Mouse (Mus musculus): ENCODE data around the gene AI481877. TPM values are rescaled to one million over a fixed set of nuclear protein-coding genes. Genes with fewer than 3 reads are reported as not detected.

AI481877 gene
- polyA plus RNA-seq, 1 experiment from 2014 or later, result not detected

DNA sequence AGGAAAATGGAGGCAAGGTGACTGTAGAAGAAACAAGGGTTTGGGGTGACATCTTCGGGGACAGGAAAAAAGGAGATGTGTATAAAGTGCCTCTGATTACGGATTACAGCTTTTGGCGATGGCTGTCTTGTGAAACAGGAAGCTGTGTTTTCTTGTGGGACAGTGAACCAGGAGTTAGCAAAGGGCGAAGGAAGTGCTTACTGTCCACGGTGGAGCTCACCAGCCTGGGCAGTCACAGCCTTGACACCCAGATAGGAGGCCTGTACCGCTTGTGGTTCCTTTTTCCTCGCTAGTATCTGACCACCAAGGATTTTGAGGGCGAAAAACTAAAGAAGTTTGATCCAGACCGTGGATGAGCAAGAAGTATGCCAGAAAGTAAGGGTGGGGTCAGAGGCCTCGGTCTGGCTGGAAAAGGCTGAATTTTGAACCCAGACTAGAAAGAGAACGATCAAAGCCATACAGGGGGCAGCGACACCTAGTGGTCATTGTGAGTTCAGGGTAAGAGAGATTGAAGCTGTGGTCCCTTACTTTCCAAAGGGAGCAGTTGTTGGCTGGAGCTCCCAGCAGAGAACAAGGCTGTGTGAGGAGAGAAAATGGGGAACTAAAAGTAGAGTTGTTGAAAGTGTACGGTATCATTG, 102.2 kb downstream of the AI481877 start:
- ATAC-seq (replicated peaks; ENCODE audit: insufficient number of reproducible peaks, low FRiP score, low TSS enrichment, low read depth) (0 out of 2 replicates have a peak, but pooled peaks have one; percentile 31), DNase-seq (ENCODE audit: low spot score) (peak; percentile 86)
- Histone ChIP-seq H3K4me3 (ENCODE audit: low read depth, low read length) (no peak overlapping the region), H3K27me3 (ENCODE audit: control insufficient read depth, insufficient read depth, low read length) (no peaks in the 10 kb centered on the region), H3K36me3 (replicated peaks; ENCODE audit: control insufficient read depth, insufficient read depth, low read depth, low read length) (peaks cover 3% of the 10 kb centered on the region; the same call in 1 of the 2 replicates), H3K4me2 (ENCODE audit: low read depth, low read length) (no peak overlapping the region), H3K27ac (replicated peaks; ENCODE audit: low read depth, low read length) (no peak overlapping the region), H3K9me3 (replicated peaks; ENCODE audit: control insufficient read depth, low read length) (no peaks in the 10 kb centered on the region), H3K4me1 (ENCODE audit: control insufficient read depth, insufficient read depth, low read length) (no peaks in the 10 kb centered on the region), H3K9ac (replicated peaks; ENCODE audit: low read length) (no peak overlapping the region)
- WGBS, result 48% methylated on average over 13 of the region's 13 CpGs

DNA sequence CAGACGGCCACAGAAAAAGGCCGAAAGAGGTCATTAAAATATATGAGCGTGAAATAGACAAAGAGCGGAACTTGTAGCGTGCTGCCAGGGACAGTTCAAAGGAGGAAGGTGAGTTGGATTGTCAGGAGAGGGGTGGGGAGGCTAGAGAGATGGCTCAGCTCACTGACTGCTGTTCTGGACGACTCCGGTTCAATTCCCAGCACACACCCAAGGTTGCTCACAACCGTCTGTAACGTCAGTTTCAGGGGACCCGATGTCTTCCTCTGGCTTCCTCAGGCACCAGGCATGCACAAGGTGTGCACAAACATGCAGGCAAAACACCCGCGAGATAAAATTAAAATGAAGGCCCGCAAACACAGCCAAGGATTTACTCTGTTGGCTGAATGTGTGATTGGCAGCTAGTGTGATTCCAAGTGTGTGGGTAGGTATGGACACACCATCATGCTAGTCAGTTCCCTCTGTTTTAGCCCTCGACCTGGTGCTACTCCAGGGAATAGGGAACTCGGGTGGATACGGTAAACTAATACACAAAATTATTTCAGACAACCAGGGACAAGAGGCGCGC, 102.9 kb downstream of the AI481877 start:
- H3K4me2 ChIP-seq (ENCODE audit: low read depth, low read length), result peak overlapping the region; percentile 82
- no peaks in the 10 kb centered on the region for H3K27me3 ChIP-seq (ENCODE audit: control insufficient read depth, insufficient read depth, low read length)
- DNase-seq (ENCODE audit: low spot score) (peak; percentile 7), ATAC-seq (replicated peaks; ENCODE audit: insufficient number of reproducible peaks, low FRiP score, low TSS enrichment, low read depth) (peak; percentile 19; the same call in 1 of the 2 replicates)
- peak overlapping the region; percentile 79 for H3K4me3 ChIP-seq (ENCODE audit: low read depth, low read length)
- H3K27ac ChIP-seq (replicated peaks; ENCODE audit: low read depth, low read length), result no peak overlapping the region
- H3K9me3 ChIP-seq (replicated peaks; ENCODE audit: control insufficient read depth, low read length), result no peaks in the 10 kb centered on the region
- peak overlapping the region; percentile 90 for H3K9ac ChIP-seq (replicated peaks; ENCODE audit: low read length)
- H3K36me3 ChIP-seq (replicated peaks; ENCODE audit: control insufficient read depth, insufficient read depth, low read depth, low read length), result peaks cover 3% of the 10 kb centered on the region; the same call in 1 of the 2 replicates
- WGBS, result 60% methylated on average over 18 of the region's 18 CpGs
- H3K4me1 ChIP-seq (ENCODE audit: control insufficient read depth, insufficient read depth, low read length), result no peaks in the 10 kb centered on the region

DNA sequence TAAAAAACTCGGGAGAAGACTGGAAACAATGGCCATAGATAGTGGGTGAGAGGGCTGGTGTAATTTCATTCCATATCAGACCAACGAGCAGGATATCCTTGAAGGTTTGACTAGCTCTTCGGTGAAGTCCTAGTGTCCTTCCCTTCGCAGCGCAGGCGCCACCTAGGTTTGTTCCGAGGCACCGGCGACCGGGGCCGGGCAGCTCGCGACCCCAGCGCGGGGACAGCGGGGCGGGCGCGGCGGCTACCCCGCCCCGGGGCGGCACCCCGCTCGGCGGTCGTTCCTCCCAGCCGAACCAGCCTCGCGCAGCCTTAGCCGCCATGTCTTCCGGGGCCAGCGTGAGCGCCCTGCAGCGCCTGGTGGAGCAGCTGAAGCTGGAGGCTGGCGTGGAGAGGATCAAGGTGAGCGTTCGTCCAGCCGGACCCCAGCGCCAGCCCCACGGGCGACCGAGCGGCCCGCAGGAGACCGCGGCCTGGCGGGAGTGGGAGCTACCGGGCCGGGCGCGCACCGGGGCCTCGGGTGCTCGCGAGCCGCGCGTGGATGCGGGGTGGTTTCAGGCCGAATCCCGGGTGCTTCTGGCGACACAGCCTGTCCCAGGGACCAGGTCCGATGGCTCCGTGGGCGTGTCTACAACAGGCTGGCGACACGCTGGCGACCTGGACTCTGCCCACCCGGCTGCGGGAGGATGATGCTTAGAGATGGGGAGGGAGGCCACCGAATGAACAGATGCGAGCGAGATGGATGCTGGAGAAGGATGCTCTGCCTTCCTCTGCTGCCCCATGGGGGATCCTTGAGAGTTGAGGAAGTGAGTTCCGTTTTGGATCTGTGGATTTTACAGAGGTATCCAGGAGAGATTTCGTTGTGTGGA, 103.6 kb downstream of the AI481877 start, which contains the start of gene Gng10:
Gene Gng10 (plus strand): TSS at position 171 of the 868 bp plus-strand sequence.
- peak within 1 kb of the TSS; percentile 79 for H3K4me3 ChIP-seq (ENCODE audit: low read depth, low read length)
- ATAC-seq (replicated peaks; ENCODE audit: insufficient number of reproducible peaks, low FRiP score, low TSS enrichment, low read depth) (peak; percentile 75), DNase-seq (ENCODE audit: low spot score) (peak; percentile 69)
- 2% methylated on average over 76 of the region's 76 CpGs for WGBS
- H3K27me3 ChIP-seq (ENCODE audit: control insufficient read depth, insufficient read depth, low read length), result no peaks in the 10 kb centered on the region
- H3K4me2 ChIP-seq (ENCODE audit: low read depth, low read length), result peak within 1 kb of the TSS; percentile 82
- H3K9me3 ChIP-seq (replicated peaks; ENCODE audit: control insufficient read depth, low read length), result no peaks in the 10 kb centered on the region
- H3K36me3 ChIP-seq (replicated peaks; ENCODE audit: control insufficient read depth, insufficient read depth, low read depth, low read length), result no peaks in the 10 kb centered on the region; the same call in 1 of the 2 replicates
- H3K4me1 ChIP-seq (ENCODE audit: control insufficient read depth, insufficient read depth, low read length), result no peaks in the 10 kb centered on the region
- H3K27ac ChIP-seq (replicated peaks; ENCODE audit: low read depth, low read length), result peak within 1 kb of the TSS; percentile 35
- H3K9ac ChIP-seq (replicated peaks; ENCODE audit: low read length), result peak within 1 kb of the TSS; percentile 90

DNA sequence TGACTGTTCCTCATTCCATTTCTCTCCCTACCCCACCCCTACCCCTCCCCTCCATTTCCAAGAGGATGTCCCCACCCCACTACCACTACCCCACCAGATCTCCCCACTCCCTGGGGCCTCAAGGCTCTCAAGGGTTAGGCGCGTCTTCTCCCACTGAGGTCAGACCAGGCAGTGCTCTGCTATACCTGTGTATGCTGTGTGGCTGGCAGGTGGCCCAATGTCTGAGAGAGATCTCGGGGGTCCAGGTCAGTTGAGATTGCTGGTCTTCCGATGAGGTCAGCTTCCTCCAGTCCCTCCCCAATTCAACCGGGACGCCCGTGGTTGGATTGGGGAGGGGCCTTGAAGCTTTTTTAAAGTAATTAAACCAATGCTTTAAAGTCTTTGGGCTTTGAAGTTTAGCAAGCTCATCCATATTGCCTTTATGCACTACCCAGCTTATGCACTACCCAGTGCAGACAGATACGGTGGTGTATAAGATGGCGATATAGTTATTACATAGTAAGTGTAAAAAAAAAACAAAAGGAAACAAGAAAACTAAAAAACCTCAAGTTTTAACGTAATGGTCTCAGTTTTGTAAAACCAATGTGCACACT, 104.4 kb downstream of the AI481877 start:
- Histone ChIP-seq H3K4me1 (ENCODE audit: control insufficient read depth, insufficient read depth, low read length) (no peaks in the 10 kb centered on the region), H3K9me3 (replicated peaks; ENCODE audit: control insufficient read depth, low read length) (no peaks in the 10 kb centered on the region), H3K4me2 (ENCODE audit: low read depth, low read length) (peak overlapping the region; percentile 82; the same call in 1 of the 2 replicates), H3K9ac (replicated peaks; ENCODE audit: low read length) (peak overlapping the region; percentile 90), H3K27ac (replicated peaks; ENCODE audit: low read depth, low read length) (no peak overlapping the region), H3K36me3 (replicated peaks; ENCODE audit: control insufficient read depth, insufficient read depth, low read depth, low read length) (no peaks in the 10 kb centered on the region), H3K4me3 (ENCODE audit: low read depth, low read length) (peak overlapping the region; percentile 79), H3K27me3 (ENCODE audit: control insufficient read depth, insufficient read depth, low read length) (no peaks in the 10 kb centered on the region)
- DNase-seq (ENCODE audit: low spot score), result no peak
- no peak for ATAC-seq (replicated peaks; ENCODE audit: insufficient number of reproducible peaks, low FRiP score, low TSS enrichment, low read depth)
- 80% methylated on average over 10 of the region's 10 CpGs for WGBS

DNA sequence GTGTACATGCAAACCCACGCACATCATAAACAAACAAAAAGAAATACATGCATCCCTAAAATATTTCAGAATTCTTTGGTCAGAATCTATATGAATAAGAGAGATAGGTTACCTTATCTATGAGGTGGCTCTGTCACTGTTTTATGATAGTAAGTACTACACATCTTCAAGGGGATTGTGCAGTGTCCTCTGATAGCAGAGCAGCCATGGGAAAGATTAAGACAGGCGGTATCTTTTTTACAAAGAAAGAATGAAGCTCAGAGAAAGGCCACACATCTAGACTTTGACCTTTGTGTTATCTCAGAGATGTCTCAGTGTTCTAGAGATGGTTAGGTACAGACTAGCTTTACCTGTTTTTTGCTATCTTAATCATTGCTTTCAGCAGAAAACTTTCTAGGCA, 121.9 kb downstream of the AI481877 start:
- Histone ChIP-seq H3K4me1 (ENCODE audit: control insufficient read depth, insufficient read depth, low read length) (no peaks in the 10 kb centered on the region), H3K36me3 (replicated peaks; ENCODE audit: control insufficient read depth, insufficient read depth, low read depth, low read length) (no peaks in the 10 kb centered on the region), H3K27ac (replicated peaks; ENCODE audit: low read depth, low read length) (no peak overlapping the region), H3K4me2 (ENCODE audit: low read depth, low read length) (no peak overlapping the region), H3K27me3 (ENCODE audit: control insufficient read depth, insufficient read depth, low read length) (no peaks in the 10 kb centered on the region), H3K9me3 (replicated peaks; ENCODE audit: control insufficient read depth, low read length) (no peaks in the 10 kb centered on the region), H3K9ac (replicated peaks; ENCODE audit: low read length) (no peak overlapping the region), H3K4me3 (ENCODE audit: low read depth, low read length) (no peak overlapping the region)
- ATAC-seq (replicated peaks; ENCODE audit: insufficient number of reproducible peaks, low FRiP score, low TSS enrichment, low read depth) (no peak), DNase-seq (ENCODE audit: low spot score) (no peak)
- 89% methylated on average over 2 of the region's 2 CpGs for WGBS

DNA sequence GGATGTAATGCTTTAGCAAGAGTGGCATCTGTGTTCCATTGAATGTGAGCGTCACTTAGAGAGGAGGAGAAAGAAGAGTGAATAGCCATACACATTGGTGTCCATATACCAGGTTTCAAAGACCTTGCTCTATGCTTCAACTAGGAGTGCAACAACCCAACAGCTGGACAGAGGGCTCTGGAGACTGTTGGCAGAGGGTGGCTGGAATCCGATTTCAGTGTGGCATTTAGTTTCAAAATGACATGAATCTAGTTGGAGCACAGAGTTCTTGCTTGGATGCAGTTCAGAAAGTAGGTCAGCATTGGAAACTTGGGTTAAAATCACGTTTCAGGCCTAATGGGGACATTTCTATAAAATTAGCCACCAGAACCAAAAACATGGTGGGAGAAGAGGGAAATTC, 123.6 kb downstream of the AI481877 start:
- H3K9ac ChIP-seq (replicated peaks; ENCODE audit: low read length), result no peak overlapping the region
- no peaks in the 10 kb centered on the region for H3K4me1 ChIP-seq (ENCODE audit: control insufficient read depth, insufficient read depth, low read length)
- no peaks in the 10 kb centered on the region for H3K9me3 ChIP-seq (replicated peaks; ENCODE audit: control insufficient read depth, low read length)
- H3K4me3 ChIP-seq (ENCODE audit: low read depth, low read length), result no peak overlapping the region
- ATAC-seq (replicated peaks; ENCODE audit: insufficient number of reproducible peaks, low FRiP score, low TSS enrichment, low read depth) (no peak), DNase-seq (ENCODE audit: low spot score) (no peak)
- WGBS, result 86% methylated on average over 3 of the region's 3 CpGs
- no peak overlapping the region for H3K27ac ChIP-seq (replicated peaks; ENCODE audit: low read depth, low read length)
- H3K27me3 ChIP-seq (ENCODE audit: control insufficient read depth, insufficient read depth, low read length), result no peaks in the 10 kb centered on the region
- H3K36me3 ChIP-seq (replicated peaks; ENCODE audit: control insufficient read depth, insufficient read depth, low read depth, low read length), result no peaks in the 10 kb centered on the region
- H3K4me2 ChIP-seq (ENCODE audit: low read depth, low read length), result no peak overlapping the region

DNA sequence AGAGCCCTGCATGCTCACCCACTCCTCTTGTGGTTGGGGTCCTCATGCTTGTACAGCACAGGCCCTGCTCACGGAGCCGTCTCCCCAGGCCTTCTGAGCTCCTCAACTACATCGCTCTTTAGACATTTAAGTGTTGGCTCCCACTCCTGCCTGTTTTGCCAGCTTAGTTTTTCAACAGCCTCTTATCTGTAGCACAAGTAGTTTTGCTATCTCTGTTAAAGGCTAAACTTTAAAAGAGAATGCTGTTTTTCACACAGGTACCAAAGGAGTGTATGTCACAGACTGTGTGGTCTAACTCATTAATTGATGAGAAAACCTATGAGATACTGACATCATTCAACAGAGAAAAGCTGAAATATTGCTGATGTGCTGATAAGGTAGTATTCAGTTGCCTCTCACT, 127.3 kb downstream of the AI481877 start:
- Histone ChIP-seq H3K27ac (replicated peaks; ENCODE audit: low read depth, low read length) (no peak overlapping the region), H3K36me3 (replicated peaks; ENCODE audit: control insufficient read depth, insufficient read depth, low read depth, low read length) (no peaks in the 10 kb centered on the region), H3K4me1 (ENCODE audit: control insufficient read depth, insufficient read depth, low read length) (no peaks in the 10 kb centered on the region), H3K4me3 (ENCODE audit: low read depth, low read length) (no peak overlapping the region), H3K9ac (replicated peaks; ENCODE audit: low read length) (no peak overlapping the region), H3K27me3 (ENCODE audit: control insufficient read depth, insufficient read depth, low read length) (no peaks in the 10 kb centered on the region), H3K9me3 (replicated peaks; ENCODE audit: control insufficient read depth, low read length) (no peaks in the 10 kb centered on the region), H3K4me2 (ENCODE audit: low read depth, low read length) (no peak overlapping the region)
- ATAC-seq (replicated peaks; ENCODE audit: insufficient number of reproducible peaks, low FRiP score, low TSS enrichment, low read depth) (no peak), DNase-seq (ENCODE audit: low spot score) (no peak)
- WGBS, result 84% methylated on average over 3 of the region's 3 CpGs
